Mouse (Mus musculus) testis, adult 2 months (tissue): ENCODE data around the gene Cuedc2.

ENCODE experiments used
- CTCF ChIP-seq: fragments of 200-500 bp; IDR thresholded peaks from 2 replicates; pipeline ENCODE4 v1.5.1; 2012; ENCODE audit warnings: low read depth, mild to moderate bottlenecking, inconsistent platforms, low read length, moderate library complexity; ENCODE audit not compliant: control insufficient read depth, insufficient read depth, insufficient replicate concordance
- POLR2A ChIP-seq: fragments of 200-500 bp; IDR thresholded peaks from 2 replicates; pipeline ENCODE4 v1.6.1; 2012; ENCODE audit warnings: low read depth, mild to moderate bottlenecking, inconsistent platforms, low read length, moderate library complexity; ENCODE audit not compliant: control insufficient read depth

DNA sequence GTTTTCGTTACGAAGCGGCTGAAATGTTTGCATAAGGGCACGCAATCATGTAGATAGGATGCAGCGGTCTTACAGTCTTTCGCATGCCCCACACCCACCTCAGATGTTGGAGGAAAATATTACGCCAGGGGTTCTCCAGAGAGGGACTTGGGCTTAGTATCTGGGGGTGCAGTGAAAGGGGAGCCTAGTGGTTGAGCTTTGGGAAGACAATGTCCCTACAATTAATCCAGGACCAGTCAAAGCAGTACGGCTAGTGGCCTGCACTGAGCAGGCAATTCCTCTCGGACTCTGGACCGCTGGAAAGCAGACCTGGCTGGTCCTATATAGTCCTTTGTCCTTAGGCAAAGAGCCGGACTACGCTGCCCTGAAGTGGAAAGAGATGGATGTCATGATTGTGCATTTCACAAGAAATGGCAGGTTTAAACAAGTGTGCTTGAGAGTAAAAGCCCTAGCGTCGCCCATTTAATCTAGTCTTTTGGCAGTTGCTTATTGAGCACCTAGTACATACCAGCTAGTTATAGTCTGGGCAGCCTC is 10.9 kb downstream of the Cuedc2 start:
- TF ChIP-seq POLR2A (no peak), CTCF (no peak)
